Mouse (Mus musculus) hindbrain, postnatal 0 days (tissue): ENCODE measurements around the gene Zp1. TPM values are rescaled to one million over a fixed set of nuclear protein-coding genes. Genes with fewer than 3 reads are reported as not detected.

Experiments
- ATAC-seq: fragments of 200-750 bp; cut with Nextera tagmentation; 2 replicates; pipeline ENCODE4 v1.8.0; 2017; ENCODE audit warnings: mild to moderate bottlenecking, moderate TSS enrichment, moderate library complexity
- DNase-seq: peaks from one replicate; pipeline ENCODE4 v3.0.0-alpha.2; 2015; ENCODE audit warnings: low spot score
- H3K27ac ChIP-seq: fragments of 300-500 bp; sonication (generic); 2 replicates; pipeline ENCODE4 v1.5.1; 2014; ENCODE audit warnings: mild to moderate bottlenecking
- H3K27me3 ChIP-seq: fragments of 300-500 bp; sonication (generic); 2 replicates; pipeline ENCODE4 v1.6.1; 2014; ENCODE audit warnings: low read length, mixed read lengths; ENCODE audit not compliant: insufficient read depth
- H3K36me3 ChIP-seq: fragments of 300-500 bp; sonication (generic); 2 replicates; pipeline ENCODE4 v1.6.1; 2014; ENCODE audit warnings: low read length, mixed read lengths; ENCODE audit not compliant: insufficient read depth
- H3K4me1 ChIP-seq: fragments of 300-500 bp; sonication (generic); 2 replicates; pipeline ENCODE4 v1.6.1; 2014; ENCODE audit warnings: antibody characterized with exemption, low read length, mixed read lengths; ENCODE audit not compliant: insufficient read depth
- H3K4me2 ChIP-seq: fragments of 300-500 bp; sonication (generic); 2 replicates; pipeline ENCODE4 v1.6.1; 2014; ENCODE audit warnings: low read depth, mild to moderate bottlenecking, low read length, moderate library complexity, mixed read lengths
- H3K4me3 ChIP-seq: fragments of 300-500 bp; sonication (generic); 2 replicates; pipeline ENCODE4 v1.5.1; 2014; ENCODE audit warnings: low read length
- H3K9ac ChIP-seq: fragments of 300-500 bp; sonication (generic); replicated peaks from 2 replicates; pipeline ENCODE4 v1.6.1; 2014; ENCODE audit warnings: mild to moderate bottlenecking, low read length, moderate library complexity, mixed read lengths
- H3K9me3 ChIP-seq: fragments of 300-500 bp; sonication (generic); 2 replicates; pipeline ENCODE4 v1.6.1; 2016; ENCODE audit warnings: low read length, mixed read lengths
- CTCF ChIP-seq: IDR thresholded peaks from 2 replicates; pipeline ENCODE4 v1.5.1; 2016; ENCODE audit warnings: antibody characterized with exemption, control low read depth, low read depth
- WGBS: fragments of 180-500 bp; shearing (Covaris S2); extraction: QIAGEN DNeasy Blood & Tissue Kit; methylation state at CpG from one replicate; pipeline ENCODE4 v1.1.7; 2014; 5-methylcytosine and 5-hydroxymethylcytosine counted together
- polyA plus RNA-seq: library from polyadenylated mRNA; unstranded; fragments of >200 nt; fragmentation: Nextera tagmentation; extraction: Ambion mirVana; gene quantifications from 2 replicates; pipeline ENCODE4 v1.2.1, GENCODE M21; 2015
- total RNA-seq: library from RNA; depleted of rRNA; stranded (reverse); fragments of >200 nt; gene quantifications from 2 replicates; pipeline ENCODE4 v1.2.3, GENCODE M21; 2014

Gene Zp1
- total and polyA plus RNA-seq, 2 experiments from 2014 or later: 0.60 to 1.2 TPM

GRCm38 (mm10) chr19:10897491-10897890 is 22.9 kb downstream of the Zp1 start:
- WGBS: 87% methylated on average over 8 of the region's 8 CpGs
- no peak for ATAC-seq
- Histone ChIP-seq H3K4me2 (no peak overlapping the region), H3K9me3 (no peaks in the 10 kb centered on the region), H3K27ac (no peak overlapping the region), H3K4me3 (no peak overlapping the region), H3K4me1 (peaks cover 13% of the 10 kb centered on the region; the same call in 1 of the 2 replicates), H3K36me3 (peaks cover 47% of the 10 kb centered on the region), H3K9ac (no peak overlapping the region), H3K27me3 (no peaks in the 10 kb centered on the region)
- no peak for DNase-seq
- TF ChIP-seq CTCF: no peak

DNA sequence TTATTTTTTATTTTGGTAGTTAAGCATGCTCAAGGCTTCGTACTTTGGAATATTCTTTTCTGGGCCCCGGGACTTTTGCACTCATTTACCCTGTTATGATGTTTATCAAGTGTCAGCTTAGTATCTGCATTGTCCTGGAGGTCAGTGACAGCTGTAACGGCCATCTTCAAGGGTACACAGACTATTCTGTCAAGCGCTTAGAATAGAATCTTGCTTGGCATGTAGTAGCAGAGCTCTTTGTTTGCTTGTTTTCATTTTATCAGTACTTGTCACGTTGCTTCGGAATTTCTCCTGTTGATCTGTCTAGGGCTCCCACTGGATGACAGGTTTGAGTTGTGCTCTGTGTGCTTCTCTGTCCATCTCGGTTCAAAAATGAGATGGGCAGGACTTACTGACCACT is 23.6 kb downstream of the Zp1 start:
- Histone ChIP-seq H3K9me3 (no peaks in the 10 kb centered on the region), H3K4me1 (peaks cover 13% of the 10 kb centered on the region; the same call in 1 of the 2 replicates), H3K9ac (peak overlapping the region; percentile 94), H3K36me3 (peaks cover 41% of the 10 kb centered on the region), H3K4me2 (peak overlapping the region; percentile 90), H3K4me3 (no peak overlapping the region; the same call in 1 of the 2 replicates), H3K27ac (no peak overlapping the region), H3K27me3 (no peaks in the 10 kb centered on the region)
- 82% methylated on average over 7 of the region's 7 CpGs for WGBS
- no peak for TF ChIP-seq CTCF
- DNase-seq (no peak), ATAC-seq (no peak)

DNA sequence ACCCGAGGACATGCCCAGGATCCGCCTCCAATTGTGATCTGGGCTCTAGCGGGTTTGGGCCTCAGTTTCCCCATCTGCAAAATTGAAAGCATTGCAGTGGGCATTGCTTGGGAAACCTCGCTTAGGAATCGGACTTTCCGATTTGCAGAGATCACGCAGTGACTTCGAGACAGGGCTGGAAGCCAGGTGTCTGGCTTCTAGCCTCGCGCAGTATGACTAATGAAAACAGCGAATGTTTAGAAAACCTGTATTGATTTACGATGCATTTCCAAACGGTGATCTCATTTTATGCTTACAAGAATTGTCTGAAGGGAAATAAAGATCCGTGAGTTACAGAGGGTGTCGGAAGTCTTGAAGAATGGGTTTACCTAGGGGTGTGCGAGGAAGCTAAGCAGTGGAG is 24.7 kb downstream of the Zp1 start:
- Histone ChIP-seq H3K27me3 (no peaks in the 10 kb centered on the region), H3K9me3 (no peaks in the 10 kb centered on the region), H3K4me3 (peak overlapping the region; percentile 85), H3K9ac (peak overlapping the region; percentile 94), H3K4me1 (peaks cover 13% of the 10 kb centered on the region; the same call in 1 of the 2 replicates), H3K4me2 (peak overlapping the region; percentile 90), H3K36me3 (peaks cover 29% of the 10 kb centered on the region), H3K27ac (peak overlapping the region; percentile 96)
- ATAC-seq: peak; percentile 6; the same call in 1 of the 2 replicates
- no peak for TF ChIP-seq CTCF
- 1% methylated on average over 16 of the region's 16 CpGs for WGBS
- no peak for DNase-seq

GRCm38 (mm10) chr19:10895016-10895528 is 25.4 kb downstream of the Zp1 start, which contains the start of gene Prpf19:
Gene Prpf19 (plus strand): TSS chr19:10895231.
- Histone ChIP-seq H3K9ac (peak within 1 kb of the TSS; percentile 94), H3K9me3 (no peaks in the 10 kb centered on the region), H3K27me3 (no peaks in the 10 kb centered on the region), H3K27ac (peak within 1 kb of the TSS; percentile 96), H3K4me1 (peaks cover 13% of the 10 kb centered on the region; the same call in 1 of the 2 replicates), H3K4me2 (peak within 1 kb of the TSS; percentile 90), H3K4me3 (peak within 1 kb of the TSS; percentile 85), H3K36me3 (peaks cover 23% of the 10 kb centered on the region)
- peak; percentile 99 for DNase-seq
- peak; percentile 96 for ATAC-seq
- under 1% methylated on average over 43 of the region's 43 CpGs for WGBS
- peak; percentile 38 for TF ChIP-seq CTCF

- no peak for DNase-seq
- no peak for TF ChIP-seq CTCF
- no peak for ATAC-seq
Observed at GRCm38 (mm10) chr19:10892201-10892600, 28.2 kb downstream of the Zp1 start.

DNA sequence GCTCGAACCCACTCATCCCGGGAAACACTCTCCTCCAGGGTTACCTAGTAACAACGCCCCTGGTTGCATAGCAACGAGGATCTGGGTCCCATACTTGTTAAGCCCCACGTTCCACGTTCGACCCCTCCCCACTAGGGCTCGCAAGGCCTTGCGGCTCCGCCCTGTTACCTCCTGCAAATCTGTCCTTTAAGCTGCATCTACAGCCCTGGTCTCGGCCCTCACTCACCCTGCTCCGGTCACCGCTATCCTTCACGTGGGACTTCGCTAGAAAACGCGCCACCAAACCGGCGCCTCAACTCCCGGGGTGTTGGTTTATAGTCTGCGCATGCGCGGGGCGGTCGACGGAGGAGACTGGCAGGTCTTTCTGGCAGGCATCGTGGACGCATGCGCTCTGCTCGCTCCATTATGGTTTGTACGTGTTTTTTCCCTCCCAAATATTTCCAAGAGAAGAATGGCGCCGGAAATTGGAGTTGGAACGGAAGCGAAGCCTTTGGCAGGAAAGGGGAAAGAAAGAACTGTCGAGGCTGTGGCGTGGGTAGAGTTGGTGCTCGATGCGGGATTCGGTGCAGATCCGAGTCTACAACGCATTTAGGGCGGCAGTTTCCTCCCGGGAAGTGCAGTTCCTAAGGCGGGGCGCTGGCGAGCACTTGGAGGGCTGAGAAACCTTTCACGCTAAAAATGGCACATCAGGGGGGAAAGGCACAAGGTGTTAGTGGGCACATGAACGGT is 38.8 kb downstream of the Zp1 start, which contains the start of gene Tmem109:
Gene Tmem109 (minus strand): TSS at position 576 of the 729 bp plus-strand sequence.
- Histone ChIP-seq H3K36me3 (no peaks in the 10 kb centered on the region), H3K4me3 (peak within 1 kb of the TSS; percentile 66), H3K27me3 (no peaks in the 10 kb centered on the region), H3K9ac (peak within 1 kb of the TSS; percentile 66), H3K27ac (peak within 1 kb of the TSS; percentile 98), H3K4me1 (peaks cover 18% of the 10 kb centered on the region), H3K9me3 (peaks cover 2% of the 10 kb centered on the region; the same call in 1 of the 2 replicates), H3K4me2 (peak within 1 kb of the TSS; percentile 91)
- DNase-seq (peak; percentile 98), ATAC-seq (peak; percentile 94)
- under 1% methylated on average over 49 of the region's 49 CpGs for WGBS
- peak; percentile 61 for TF ChIP-seq CTCF

More at GRCm38 (mm10) chr19:10892201-10892600, 28.2 kb downstream of the Zp1 start:
- Histone ChIP-seq H3K4me3 (no peak overlapping the region), H3K9me3 (no peaks in the 10 kb centered on the region), H3K27me3 (no peaks in the 10 kb centered on the region), H3K36me3 (no peaks in the 10 kb centered on the region), H3K4me1 (peaks cover 12% of the 10 kb centered on the region; the same call in 1 of the 2 replicates), H3K4me2 (no peak overlapping the region), H3K27ac (no peak overlapping the region), H3K9ac (no peak overlapping the region)
- WGBS: 87% methylated on average over 3 of the region's 3 CpGs
